Mouse (Mus musculus) C2C12 (cell line): ENCODE data around the gene Eif4g3. TPM values are rescaled to one million over a fixed set of nuclear protein-coding genes. Genes with fewer than 3 reads are reported as not detected.

Experiments
- H3K27me3 ChIP-seq: one replicate; pipeline ENCODE4 v1.6.1; 2011; ENCODE audit not compliant: control insufficient read depth, insufficient read depth, insufficient read length
- H3K36me3 ChIP-seq: one replicate; pipeline ENCODE4 v1.6.1; 2011; ENCODE audit not compliant: control insufficient read depth, insufficient read depth
- H3K4me3 ChIP-seq: one replicate; pipeline ENCODE4 v1.5.1; 2011; ENCODE audit warnings: mild to moderate bottlenecking, control low read depth; ENCODE audit not compliant: poor library complexity, insufficient read depth, severe bottlenecking
- H3K79me2 ChIP-seq: one replicate; pipeline ENCODE4 v1.6.1; 2011; ENCODE audit not compliant: control insufficient read depth, insufficient read depth
- H3K79me3 ChIP-seq: one replicate; pipeline ENCODE4 v1.6.1; 2011; ENCODE audit warnings: low read depth, control low read depth
- H3ac ChIP-seq: one replicate; pipeline ENCODE3; 2011; ENCODE audit warnings: low read depth; ENCODE audit not compliant: control insufficient read depth, insufficient read length
- CEBPB ChIP-seq: IDR thresholded peaks from one replicate; pipeline ENCODE4 v1.6.1; 2011; ENCODE audit warnings: low read depth, mild to moderate bottlenecking, control low read depth, moderate library complexity
- CTCF ChIP-seq: IDR thresholded peaks from one replicate; pipeline ENCODE4 v1.5.1; 2011; ENCODE audit not compliant: control insufficient read depth, insufficient read depth, insufficient read length
- FOSL1 ChIP-seq: IDR thresholded peaks from one replicate; pipeline ENCODE4 v1.8.0; 2011; ENCODE audit warnings: mild to moderate bottlenecking, low read length; ENCODE audit not compliant: poor library complexity, insufficient read depth, severe bottlenecking
- MAX ChIP-seq: IDR thresholded peaks from one replicate; pipeline ENCODE4 v1.6.1; 2011; ENCODE audit warnings: mild to moderate bottlenecking, control low read depth
- MYOD1 ChIP-seq: IDR thresholded peaks from one replicate; pipeline ENCODE4 v1.6.1; 2011; ENCODE audit warnings: low read depth; ENCODE audit not compliant: control insufficient read depth, insufficient read length
- MYOG ChIP-seq: IDR thresholded peaks from one replicate; pipeline ENCODE4 v1.6.1; 2011; ENCODE audit not compliant: control insufficient read depth, insufficient read length; ENCODE audit errors: extremely low read depth
- USF1 ChIP-seq: IDR thresholded peaks from one replicate; pipeline ENCODE4 v1.6.1; 2011; ENCODE audit warnings: low read depth, mild to moderate bottlenecking, control low read depth, moderate library complexity
- polyA plus RNA-seq: library from polyadenylated mRNA; unstranded; fragments of >200 nt; fragmentation: generic; extraction: Trizol; gene quantifications from one replicate; pipeline ENCODE4 v1.2.1, GENCODE M21; 2012; ENCODE audit warnings: missing spikeins

Gene Eif4g3
- polyA plus RNA-seq, 1 experiment, result 24.3 TPM

- Histone ChIP-seq H3K79me2 (no peaks in the 10 kb centered on the region), H3K36me3 (peaks cover 80% of the 10 kb centered on the region), H3K27me3 (no peaks in the 10 kb centered on the region), H3K4me3 (no peak overlapping the region), H3K79me3 (no peaks in the 10 kb centered on the region), H3ac (no peak overlapping the region)
- TF ChIP-seq MAX, result no peak
- TF ChIP-seq FOSL1, result no peak
- TF ChIP-seq CEBPB, result no peak
- no peak for TF ChIP-seq MYOD1
- TF ChIP-seq USF1, result no peak
- TF ChIP-seq MYOG, result no peak
- TF ChIP-seq CTCF, result no peak
These were observed 109.0 kb downstream of the Eif4g3 start for GRCm38 (mm10) chr4:138101795-138102194.

DNA sequence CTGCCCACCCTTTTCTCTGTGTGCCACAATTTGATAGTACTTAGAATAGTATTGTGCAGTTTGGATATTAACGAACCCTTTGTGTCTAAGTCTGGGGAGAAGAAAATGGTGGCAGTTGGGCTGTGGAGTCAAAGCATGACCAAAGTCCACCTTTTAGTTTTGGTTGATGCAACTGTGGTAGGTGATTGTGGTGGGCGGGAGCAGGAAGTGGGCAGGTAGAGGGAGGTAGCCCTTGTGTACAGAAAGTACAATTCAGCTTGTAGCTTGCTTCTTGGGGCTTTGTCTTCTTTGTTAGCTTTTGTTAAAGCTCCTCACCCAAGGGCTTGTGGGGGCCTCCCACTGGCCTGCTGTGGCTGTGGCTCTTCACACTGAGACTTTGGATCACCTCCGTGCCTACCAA, 109.6 kb downstream of the Eif4g3 start:
- H3K79me3 ChIP-seq, result no peaks in the 10 kb centered on the region
- H3K27me3 ChIP-seq, result no peaks in the 10 kb centered on the region
- H3ac ChIP-seq, result no peak overlapping the region
- peaks cover 80% of the 10 kb centered on the region for H3K36me3 ChIP-seq
- no peaks in the 10 kb centered on the region for H3K79me2 ChIP-seq
- TF ChIP-seq MYOD1, result no peak
- TF ChIP-seq MYOG, result no peak
- TF ChIP-seq CTCF, result no peak
- TF ChIP-seq MAX, result no peak
- TF ChIP-seq USF1, result no peak
- no peak for TF ChIP-seq CEBPB
- no peak for TF ChIP-seq FOSL1
- no peak overlapping the region for H3K4me3 ChIP-seq

GRCm38 (mm10) chr4:138104967-138105366, 112.1 kb downstream of the Eif4g3 start:
- no peak overlapping the region for H3ac ChIP-seq
- H3K36me3 ChIP-seq, result peaks cover 80% of the 10 kb centered on the region
- no peak overlapping the region for H3K4me3 ChIP-seq
- no peaks in the 10 kb centered on the region for H3K27me3 ChIP-seq
- no peak for TF ChIP-seq CTCF
- TF ChIP-seq MAX, result no peak
- TF ChIP-seq CEBPB, result no peak
- no peak for TF ChIP-seq MYOG
- TF ChIP-seq MYOD1, result no peak
- no peak for TF ChIP-seq FOSL1
- no peak for TF ChIP-seq USF1
- H3K79me2 ChIP-seq, result no peaks in the 10 kb centered on the region
- H3K79me3 ChIP-seq, result no peaks in the 10 kb centered on the region

- H3ac ChIP-seq, result no peak overlapping the region
- no peaks in the 10 kb centered on the region for H3K79me2 ChIP-seq
- H3K79me3 ChIP-seq, result no peaks in the 10 kb centered on the region
- H3K36me3 ChIP-seq, result peaks cover 69% of the 10 kb centered on the region
- TF ChIP-seq CTCF (peak; percentile 18), MAX (no peak)
- no peaks in the 10 kb centered on the region for H3K27me3 ChIP-seq
- no peak overlapping the region for H3K4me3 ChIP-seq
These were observed 114.9 kb downstream of the Eif4g3 start for GRCm38 (mm10) chr4:138107441-138108409.

DNA sequence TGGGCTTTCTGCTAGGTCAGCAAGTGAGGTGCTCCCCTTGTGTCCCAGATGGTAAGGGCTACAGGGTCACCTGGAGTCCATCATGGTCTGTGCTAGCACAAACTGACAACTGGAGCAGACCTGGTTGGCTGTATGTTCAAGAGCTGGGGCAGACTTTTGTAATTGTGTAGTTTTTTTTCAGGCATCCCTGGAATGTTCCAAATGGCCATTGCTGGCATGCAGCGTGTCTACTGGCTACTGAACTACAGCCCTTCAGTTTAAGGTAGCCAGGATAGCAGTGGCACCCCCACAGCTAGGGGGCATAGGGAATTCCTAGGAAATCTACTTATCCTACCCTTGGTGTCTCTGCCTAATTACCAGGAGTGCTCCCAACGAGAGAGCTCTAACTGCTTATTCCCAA, 115.7 kb downstream of the Eif4g3 start:
- Histone ChIP-seq H3K36me3 (peaks cover 62% of the 10 kb centered on the region), H3ac (no peak overlapping the region), H3K4me3 (no peak overlapping the region), H3K79me2 (no peaks in the 10 kb centered on the region), H3K27me3 (no peaks in the 10 kb centered on the region), H3K79me3 (no peaks in the 10 kb centered on the region)
- TF ChIP-seq FOSL1, result no peak
- TF ChIP-seq CTCF, result no peak
- TF ChIP-seq USF1, result no peak
- no peak for TF ChIP-seq MAX
- TF ChIP-seq MYOD1, result no peak
- no peak for TF ChIP-seq CEBPB
- TF ChIP-seq MYOG, result no peak
